9 mouse cellular contexts compared by ENCODE assay signal in genomic region chr11:98740026-98740392, GRCm38 (mm10). TPM values are rescaled to one million over a fixed set of nuclear protein-coding genes. Genes with fewer than 3 reads are reported as not detected.
DNase-seq lines count a peak whose midpoint lies in the region; ATAC-seq and TF ChIP-seq lines count a peak whose summit lies in the region.
"Had no signal": no experiment of that assay in that cellular context is flagged by ENCODE, and none has a peak within 500 bp of the region (broad histone marks: within the 10 kb centered on the region; RNA-seq: fewer than 3 reads in every experiment).

No protein-coding gene starts in this region.

- no peaks in the 10 kb centered on the region for H3K9me3 ChIP-seq in heart, embryonic 13.5 days
- no peaks in the 10 kb centered on the region for H3K9me3 ChIP-seq in hindbrain, embryonic 10.5 days
- H3K9me3 ChIP-seq in midbrain, embryonic 10.5 days (replicated peaks), result no peaks in the 10 kb centered on the region

- no peak for ATAC-seq in heart, embryonic 13.5 days (ENCODE audit: extremely low read depth, insufficient number of reproducible peaks, low FRiP score, low TSS enrichment)
- no peak for ATAC-seq in activated CD4-positive, CD25-positive, alpha-beta regulatory T cell, adult 4 months

- peak overlapping the region; percentile 96 for H3K27ac ChIP-seq in heart, embryonic 13.5 days (replicated peaks)
- peak overlapping the region; percentile 57 for H3K27ac ChIP-seq in testis, adult 2 months (ENCODE audit: control insufficient read depth, insufficient read depth, low read depth, low read length)
- peak overlapping the region; percentile 99 for H3K27ac ChIP-seq in hindbrain, embryonic 10.5 days
- H3K27ac ChIP-seq in midbrain, embryonic 10.5 days (replicated peaks), result peak overlapping the region; percentile 98

- TF ChIP-seq POLR2A in testis, adult 2 months (IDR thresholded peaks at IDR 0.05; ENCODE audit: control insufficient read depth, low read depth, low read length), result no peak

- 12% methylated on average over 8 of the region's 8 CpGs for WGBS in heart, embryonic 13.5 days
- WGBS in hindbrain, embryonic 10.5 days, result 16% methylated on average over 8 of the region's 8 CpGs
- WGBS in midbrain, embryonic 10.5 days, result 20% methylated on average over 8 of the region's 8 CpGs

- H3K9ac ChIP-seq in heart, embryonic 13.5 days, result peak overlapping the region; percentile 95

- peaks cover 48% of the 10 kb centered on the region for H3K4me1 ChIP-seq in heart, embryonic 13.5 days
- peaks cover 38% of the 10 kb centered on the region for H3K4me1 ChIP-seq in testis, adult 2 months (ENCODE audit: control insufficient read depth, insufficient read depth, low read length)
- peaks cover 71% of the 10 kb centered on the region for H3K4me1 ChIP-seq in hindbrain, embryonic 10.5 days (replicated peaks)
- H3K4me1 ChIP-seq in midbrain, embryonic 10.5 days, result peaks cover 69% of the 10 kb centered on the region

- H3K36me3 ChIP-seq in heart, embryonic 13.5 days, result no peaks in the 10 kb centered on the region
- no peaks in the 10 kb centered on the region for H3K36me3 ChIP-seq in testis, adult 2 months (ENCODE audit: control insufficient read depth, insufficient read depth, low read length)
- H3K36me3 ChIP-seq in hindbrain, embryonic 10.5 days, result no peaks in the 10 kb centered on the region
- H3K36me3 ChIP-seq in midbrain, embryonic 10.5 days, result no peaks in the 10 kb centered on the region

- no peak for TF ChIP-seq CTCF in testis, adult 2 months (IDR thresholded peaks at IDR 0.05; ENCODE audit: control insufficient read depth, insufficient read depth, insufficient replicate concordance, low read depth, low read length)

- no peaks in the 10 kb centered on the region for H3K27me3 ChIP-seq in heart, embryonic 13.5 days (replicated peaks)
- no peaks in the 10 kb centered on the region; the same call in 1 of the 2 replicates for H3K27me3 ChIP-seq in testis, adult 2 months (ENCODE audit: control insufficient read depth, insufficient read depth, low read length)
- H3K27me3 ChIP-seq in hindbrain, embryonic 10.5 days (ENCODE audit: insufficient read depth, poor library complexity, severe bottlenecking), result 0 out of 2 replicates have a peak, but pooled peaks cover 3% of the 10 kb centered on the region
- H3K27me3 ChIP-seq in midbrain, embryonic 10.5 days (ENCODE audit: low read depth, poor library complexity, severe bottlenecking), result no peaks in the 10 kb centered on the region

- H3K4me2 ChIP-seq in heart, embryonic 13.5 days, result peak overlapping the region; percentile 79

- H3K4me3 ChIP-seq in heart, embryonic 13.5 days, result peak overlapping the region; percentile 79
- H3K4me3 ChIP-seq in testis, adult 2 months (ENCODE audit: control insufficient read depth, low read depth, low read length), result no peak overlapping the region
- H3K4me3 ChIP-seq in hindbrain, embryonic 10.5 days, result peak overlapping the region; percentile 83
- peak overlapping the region; percentile 83 for H3K4me3 ChIP-seq in midbrain, embryonic 10.5 days

- DNase-seq in heart, adult 8-10 months (ENCODE audit: low spot score), result no peak
- no peak for DNase-seq in testis, postnatal 10 days (ENCODE audit: low spot score)
- DNase-seq in hindbrain, embryonic 10.5 days (ENCODE audit: low spot score), result no peak
- no peak for DNase-seq in midbrain, embryonic 10.5 days (ENCODE audit: low spot score)
- no peak for DNase-seq in cerebellum, postnatal 4 days (ENCODE audit: low spot score in 2 of 2)

RNA-seq across cellular contexts. Expression of gene Thra, which starts 0.4 kb away (rescaled TPM):
- polyA plus RNA-seq in heart, embryonic 13.5 days (2015; fragmentation: Nextera tagmentation; extraction: Ambion mirVana), result 30.0 and 32.0 TPM in 2 replicates
- 10 to 100 TPM; 92.5 to 98.4 (median 95.1) TPM for total RNA-seq in heart, adult 8-10 months (2022)
- 14.4 and 18.9 TPM in 2 replicates for polyA plus RNA-seq in testis, adult 2 months (2012; rRNA removed)
- 12.8 and 22.2 TPM in 2 replicates for polyA plus RNA-seq in hindbrain, embryonic 10.5 days (2016; fragmentation: Nextera tagmentation; extraction: Ambion mirVana)
- 9.5 and 15.6 TPM in 2 replicates for polyA plus RNA-seq in midbrain, embryonic 10.5 days (2016; fragmentation: Nextera tagmentation; extraction: Ambion mirVana)
- 1 to 10 TPM; 1.4 to 3.5 TPM for polyA plus RNA-seq in activated CD4-positive, CD25-positive, alpha-beta regulatory T cell, adult 4 months (2017; shearing (Covaris generic))

RNA-seq across cellular contexts. Expression of gene Med24, which starts 10.8 kb away (rescaled TPM):
- polyA plus RNA-seq in heart, embryonic 13.5 days (2015; fragmentation: Nextera tagmentation; extraction: Ambion mirVana), result 35.1 and 37.4 TPM in 2 replicates
- 10 to 100 TPM; 44.4 to 49.9 (median 46.8) TPM for total RNA-seq in heart, adult 8-10 months (2022)
- polyA plus RNA-seq in testis, adult 2 months (2012; rRNA removed), result 96.6 and 106 TPM in 2 replicates
- 76.9 and 83.6 TPM in 2 replicates for polyA plus RNA-seq in hindbrain, embryonic 10.5 days (2016; fragmentation: Nextera tagmentation; extraction: Ambion mirVana)
- 74.1 and 82.2 TPM in 2 replicates for polyA plus RNA-seq in midbrain, embryonic 10.5 days (2016; fragmentation: Nextera tagmentation; extraction: Ambion mirVana)
- 10 to 100 TPM; 19.1 to 27.9 TPM for polyA plus RNA-seq in activated CD4-positive, CD25-positive, alpha-beta regulatory T cell, adult 4 months (2017; shearing (Covaris generic))

RNA-seq across cellular contexts. Expression of gene Nr1d1, which starts 35.1 kb away (rescaled TPM):
- polyA plus RNA-seq in heart, embryonic 13.5 days (2015; fragmentation: Nextera tagmentation; extraction: Ambion mirVana), result 5.9 and 6.4 TPM in 2 replicates
- 100 to 1,000 TPM in 2 of 4 experiments, 10 to 100 TPM in 2; 81.4 to 121 (median 101) TPM for total RNA-seq in heart, adult 8-10 months (2022)
- polyA plus RNA-seq in testis, adult 2 months (2012; rRNA removed), result 34.7 and 38.6 TPM in 2 replicates
- 1.2 and 1.5 TPM in 2 replicates for polyA plus RNA-seq in hindbrain, embryonic 10.5 days (2016; fragmentation: Nextera tagmentation; extraction: Ambion mirVana)
- polyA plus RNA-seq in midbrain, embryonic 10.5 days (2016; fragmentation: Nextera tagmentation; extraction: Ambion mirVana), result 1.4 TPM in 2 replicates
- polyA plus RNA-seq in activated CD4-positive, CD25-positive, alpha-beta regulatory T cell, adult 4 months (2017; shearing (Covaris generic)), result 1 to 10 TPM; 2.9 to 5.4 TPM

RNA-seq across cellular contexts. Expression of gene Csf3, which starts 38.9 kb away (rescaled TPM):
- polyA plus RNA-seq in heart, embryonic 13.5 days (2015; fragmentation: Nextera tagmentation; extraction: Ambion mirVana), result not detected in 2 replicates
- not detected for total RNA-seq in heart, adult 8-10 months (2022)
- 0.48 and 0.63 TPM in 2 replicates for polyA plus RNA-seq in testis, adult 2 months (2012; rRNA removed)
- not detected in 2 replicates for polyA plus RNA-seq in hindbrain, embryonic 10.5 days (2016; fragmentation: Nextera tagmentation; extraction: Ambion mirVana)
- not detected in 2 replicates for polyA plus RNA-seq in midbrain, embryonic 10.5 days (2016; fragmentation: Nextera tagmentation; extraction: Ambion mirVana)
- polyA plus RNA-seq in activated CD4-positive, CD25-positive, alpha-beta regulatory T cell, adult 4 months (2017; shearing (Covaris generic)), result not detected
- total RNA-seq: layer of hippocampus, postnatal 10 days had no signal

RNA-seq across cellular contexts. Expression of gene Msl1, which starts 55.3 kb away (rescaled TPM):
- polyA plus RNA-seq in heart, embryonic 13.5 days (2015; fragmentation: Nextera tagmentation; extraction: Ambion mirVana), result 14.6 and 15.7 TPM in 2 replicates
- 10 to 100 TPM; 72.1 to 84.3 (median 78.7) TPM for total RNA-seq in heart, adult 8-10 months (2022)
- polyA plus RNA-seq in testis, adult 2 months (2012; rRNA removed), result 138 and 143 TPM in 2 replicates
- 24.4 and 25.2 TPM in 2 replicates for polyA plus RNA-seq in hindbrain, embryonic 10.5 days (2016; fragmentation: Nextera tagmentation; extraction: Ambion mirVana)
- polyA plus RNA-seq in midbrain, embryonic 10.5 days (2016; fragmentation: Nextera tagmentation; extraction: Ambion mirVana), result 22.9 and 24.3 TPM in 2 replicates
- polyA plus RNA-seq in activated CD4-positive, CD25-positive, alpha-beta regulatory T cell, adult 4 months (2017; shearing (Covaris generic)), result 10 to 100 TPM; 19.9 to 22.0 TPM
